Mouse (Mus musculus) T-cell, adult 66 days (primary cell): ENCODE results near the gene Tor2a. TPM values are rescaled to one million over a fixed set of nuclear protein-coding genes. Genes with fewer than 3 reads are reported as not detected.

Experiments
- total RNA-seq, 2 experiments: library from RNA; stranded (reverse); gene quantifications; 3 replicates in 1 of 2; 4 replicates in 1 of 2; pipeline ENCODE4 v1.2.4; 2023

Tor2a gene
- total RNA-seq: 10 to 100 TPM; 29.2 to 34.5 TPM

GRCm38 (mm10) chr2:32757056-32757845, at the start of gene Tor2a:
Tor2a (plus strand) TSS chr2:32757234.

DNA sequence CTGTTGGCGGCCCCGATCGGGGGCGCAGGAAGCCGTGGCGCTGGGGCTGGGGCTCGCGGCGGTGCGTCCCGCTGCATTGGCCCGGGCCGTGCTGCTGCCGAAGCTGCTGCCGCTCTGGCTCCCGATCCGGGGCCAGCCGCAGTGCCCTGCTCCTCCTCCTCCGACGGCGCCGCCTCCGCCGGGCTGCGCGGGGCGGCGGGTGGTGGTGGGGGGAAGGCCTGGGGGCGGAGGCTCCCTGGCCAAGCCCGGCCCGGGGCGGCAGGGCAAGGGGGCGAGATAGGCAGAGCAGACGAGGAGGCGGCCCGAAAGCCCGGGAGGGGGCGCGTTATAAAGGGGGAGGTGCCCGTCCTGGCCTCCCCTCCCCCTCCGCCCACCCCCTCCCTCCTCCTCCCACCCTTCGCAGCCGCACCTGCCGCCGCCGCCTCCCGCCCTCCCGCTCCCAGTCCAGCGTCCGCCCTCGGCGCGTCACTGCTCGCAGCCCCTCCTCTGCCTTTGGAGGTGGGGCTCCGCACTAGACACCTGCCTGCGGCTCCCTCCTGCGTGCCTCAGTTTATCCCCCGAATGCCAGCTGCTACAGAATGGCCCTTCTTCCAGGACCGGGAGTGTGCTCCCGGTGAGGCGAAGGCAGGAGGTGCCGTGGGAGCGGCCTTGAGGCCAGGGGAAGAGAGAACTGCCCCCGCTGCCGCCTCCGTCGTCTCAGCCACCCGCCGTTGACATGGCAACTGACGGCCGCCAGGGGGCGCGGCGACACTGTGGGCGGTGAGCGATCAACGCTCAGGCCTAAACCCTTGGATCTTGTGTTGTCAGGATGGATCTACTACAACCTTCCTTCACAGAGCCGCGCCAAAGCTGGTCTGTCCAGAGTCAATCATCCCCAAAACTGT, 43.9 kb upstream of the Tor2a start, which contains the start of gene Cdk9:
TSS of gene Cdk9 (minus strand) at position 143 of the 884 bp plus-strand sequence.

DNA sequence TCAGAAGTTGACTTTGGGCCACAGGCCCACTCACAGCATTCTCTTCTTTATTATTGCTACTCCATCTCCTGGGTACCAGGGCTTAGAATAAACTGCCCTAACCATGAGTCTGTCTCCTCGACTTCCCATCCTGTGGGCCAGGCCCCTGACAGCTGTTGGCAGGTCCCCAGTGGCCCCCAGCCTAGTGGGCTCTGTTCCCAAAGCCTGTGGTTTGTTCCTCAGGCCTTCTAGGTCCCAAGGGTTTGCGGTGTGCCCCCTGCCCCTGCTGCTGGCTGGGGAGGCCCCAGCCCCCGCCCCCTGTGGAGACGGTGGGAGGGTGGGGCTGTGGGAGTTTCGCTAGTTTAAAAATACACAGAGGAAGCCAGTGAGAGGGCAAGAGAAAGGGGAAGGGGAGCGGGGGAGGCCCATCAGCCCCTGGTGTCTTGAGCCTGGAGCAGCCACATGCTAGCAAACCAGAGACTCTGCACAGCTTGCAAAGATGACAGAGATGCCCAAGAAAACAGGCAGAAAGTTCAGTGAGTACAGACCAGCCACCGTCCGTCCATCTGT, 36.3 kb upstream of the Tor2a start, which contains the start of gene Sh2d3c:
TSS of gene Sh2d3c (plus strand) at position 375 of the 549 bp plus-strand sequence.

GRCm38 (mm10) chr2:32740916-32741272, 16.1 kb upstream of the Tor2a start, which contains the start of gene 6330409D20Rik:
6330409D20Rik (minus strand) TSS chr2:32741016.

DNA sequence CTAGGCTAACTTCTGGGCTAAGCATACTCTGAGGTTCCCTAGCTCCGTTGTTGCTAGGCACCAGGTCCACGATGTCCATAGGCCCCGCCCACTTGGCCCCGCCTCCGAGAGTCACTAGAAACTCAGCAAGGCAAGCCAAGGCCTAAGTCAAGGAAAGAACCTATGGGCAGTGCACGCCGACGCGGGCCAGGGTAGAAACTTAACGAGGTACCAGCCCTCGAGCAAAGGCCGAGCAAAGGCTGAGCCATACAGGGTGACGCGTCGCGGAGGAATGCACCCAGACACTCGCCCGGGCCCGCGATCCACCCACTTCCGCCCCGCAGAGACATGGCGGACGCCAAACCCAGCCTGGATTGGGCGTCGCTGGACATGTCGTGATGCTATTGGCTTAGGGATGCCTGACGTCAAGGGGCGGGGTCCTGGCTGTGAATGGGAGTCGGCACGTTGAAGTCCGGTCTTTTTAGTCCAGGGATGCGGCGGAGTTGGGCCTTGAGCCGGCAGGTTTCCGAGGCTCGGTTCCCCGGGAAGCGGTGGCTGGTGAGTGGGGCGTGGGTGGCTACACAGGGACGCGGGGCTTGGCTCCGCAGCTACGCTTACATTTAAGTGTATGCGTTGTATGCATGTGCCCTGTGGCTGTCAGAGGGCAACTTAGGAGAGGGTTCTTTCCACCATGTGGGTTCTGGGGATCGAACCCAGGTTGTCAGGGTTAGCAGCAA, 18.5 kb downstream of the Tor2a start, which contains the start of the genes Ttc16 and Ptrh1:
TSS of gene Ttc16 (minus strand) at position 275 of the 716 bp plus-strand sequence.
TSS of gene Ptrh1 (plus strand) at position 428 of the 716 bp plus-strand sequence.

GRCm38 (mm10) chr2:32784048-32784681, 27.1 kb downstream of the Tor2a start, which contains the start of gene Cfap157:
Cfap157 (minus strand) TSS chr2:32784428.

Other genes starting within 250 kb of the Tor2a start
- 100 to 1,000 TPM; 173 to 175 TPM for gene Fam102a, start 221.9 kb upstream of the Tor2a start, total RNA-seq
- 10 to 100 TPM; 57.9 to 58.0 TPM for gene Dpm2, start 186.4 kb upstream of the Tor2a start, total RNA-seq
- 1 to 10 TPM; 1.2 to 1.3 TPM for gene Pip5kl1, start 182.4 kb upstream of the Tor2a start, total RNA-seq
- not detected for gene 9430097D07Rik, start 181.6 kb upstream of the Tor2a start, total RNA-seq
- 10 to 100 TPM; 21.4 to 24.5 TPM for gene St6galnac4, start 170.1 kb upstream of the Tor2a start, total RNA-seq
- 1 to 10 TPM; 5.1 to 6.9 TPM for gene St6galnac6, start 157.5 kb upstream of the Tor2a start, total RNA-seq
- not detected for gene Ak1, start 135.5 kb upstream of the Tor2a start, total RNA-seq
- gene Eng, start 110.6 kb upstream of the Tor2a start, total RNA-seq: 10 to 100 TPM; 11.2 to 13.8 TPM
- gene Fpgs, start 53.1 kb upstream of the Tor2a start, total RNA-seq: 10 to 100 TPM; 25.8 to 28.1 TPM
- 100 to 1,000 TPM; 121 to 123 TPM for gene Cdk9, start 44.2 kb upstream of the Tor2a start, total RNA-seq
- gene Sh2d3c, start 36.2 kb upstream of the Tor2a start, total RNA-seq: 100 to 1,000 TPM; 120 to 121 TPM
- not detected for gene 6330409D20Rik, start 16.2 kb upstream of the Tor2a start, total RNA-seq
- under 1 TPM in 1 of 2 experiments, not detected in 1; 0.90 TPM for gene Ttc16, start 18.4 kb downstream of the Tor2a start, total RNA-seq
- 1 to 10 TPM; 5.6 to 7.2 TPM for gene Ptrh1, start 18.6 kb downstream of the Tor2a start, total RNA-seq
- gene Cfap157, start 27.2 kb downstream of the Tor2a start, total RNA-seq: not detected
- gene Stxbp1, start 90.0 kb downstream of the Tor2a start, total RNA-seq: 1 to 10 TPM; 1.7 to 2.2 TPM
- gene Fam129b, start 118.9 kb downstream of the Tor2a start, total RNA-seq: 1 to 10 TPM; 1.2 to 1.9 TPM
- 1,000 to 10,000 TPM; 1,207 to 1,346 TPM for gene Rpl12, start 204.3 kb downstream of the Tor2a start, total RNA-seq
- gene Lrsam1, start 204.4 kb downstream of the Tor2a start, total RNA-seq: 10 to 100 TPM; 10.5 to 11.5 TPM
- 1 to 10 TPM; 5.7 to 6.8 TPM for gene Slc2a8, start 224.8 kb downstream of the Tor2a start, total RNA-seq